Mouse (Mus musculus) CD4-positive, CD25-positive, alpha-beta regulatory T cell, adult 4 months (primary cell): ENCODE results near the gene Ucma. TPM values are rescaled to one million over a fixed set of nuclear protein-coding genes. Genes with fewer than 3 reads are reported as not detected.
"Not testable (repeated sequence)": the region's sequence is repeated elsewhere in the genome, so short reads cannot be mapped to it uniquely, and the experiment has no call there.

Experiments used
- ATAC-seq: one replicate; pipeline ENCODE4 v1.8.0; 2017
- polyA plus RNA-seq, 2 experiments: library from polyadenylated mRNA; unstranded; fragments of 100-300 nt; shearing (Covaris generic); gene quantifications; one replicate each; pipeline ENCODE4 v1.2.1; 2017

Ucma gene
- not detected for polyA plus RNA-seq

DNA sequence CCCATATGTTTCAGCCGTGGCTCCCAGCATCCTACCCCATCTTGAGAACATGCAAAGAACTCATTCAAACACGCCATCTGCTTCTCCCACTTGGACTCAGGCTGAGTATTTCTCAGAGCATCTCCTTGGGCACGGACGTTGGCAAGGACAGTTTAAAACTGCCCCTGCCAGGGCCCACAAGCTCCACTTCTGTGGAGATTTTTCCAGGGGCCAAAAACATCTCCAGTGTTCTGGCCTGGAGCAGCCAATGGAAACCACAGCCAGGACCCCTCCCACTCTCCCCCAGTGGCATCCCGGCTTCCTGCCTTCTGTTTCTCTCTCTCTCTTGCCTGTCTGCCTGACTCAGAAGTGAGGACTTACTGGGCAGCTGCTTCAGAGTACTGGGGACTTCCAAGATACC, at the start of gene Ucma:
Gene Ucma (plus strand): TSS at position 316 of the 400 bp plus-strand sequence.
- ATAC-seq: no peak

DNA sequence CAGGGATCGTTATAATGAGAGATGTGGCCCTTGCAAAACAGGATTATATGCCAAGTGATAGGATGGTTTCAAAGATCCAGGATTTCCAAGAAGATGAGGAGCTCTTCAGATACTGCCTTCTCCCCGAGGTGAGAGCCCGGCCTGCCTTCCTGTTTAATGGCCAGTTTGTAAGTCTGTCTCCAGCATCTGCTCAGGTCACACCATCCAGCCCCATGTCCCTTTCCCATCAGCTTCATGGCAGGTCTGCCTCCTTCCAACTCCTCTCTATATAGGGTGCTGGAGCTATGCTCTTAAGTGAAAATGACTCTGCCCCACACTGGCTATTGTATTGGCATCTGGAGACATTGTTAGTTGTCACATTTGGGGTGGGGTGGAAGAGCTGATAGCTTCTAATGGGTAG, 48.5 kb upstream of the Ucma start:
- no peak for ATAC-seq

DNA sequence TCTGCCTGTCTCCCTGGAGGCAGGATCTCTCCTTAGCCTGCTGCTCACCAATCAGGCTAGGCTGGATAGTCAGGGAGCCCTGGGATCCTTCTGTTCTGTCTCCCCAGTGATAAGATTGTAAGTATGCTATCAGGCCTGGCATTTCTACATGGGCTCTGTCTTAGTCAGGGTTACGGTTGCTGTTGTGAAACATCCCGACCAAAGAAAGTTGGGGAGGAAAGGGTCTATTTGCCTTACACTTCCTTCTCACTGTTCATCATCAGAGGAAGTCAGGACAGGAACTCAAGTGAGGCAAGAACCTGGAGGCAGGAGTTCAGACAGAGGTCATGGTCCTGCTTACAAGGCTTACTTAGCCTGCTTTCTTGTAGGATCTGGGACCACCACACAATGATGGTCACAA, 46.7 kb upstream of the Ucma start:
- ATAC-seq: no peak

DNA sequence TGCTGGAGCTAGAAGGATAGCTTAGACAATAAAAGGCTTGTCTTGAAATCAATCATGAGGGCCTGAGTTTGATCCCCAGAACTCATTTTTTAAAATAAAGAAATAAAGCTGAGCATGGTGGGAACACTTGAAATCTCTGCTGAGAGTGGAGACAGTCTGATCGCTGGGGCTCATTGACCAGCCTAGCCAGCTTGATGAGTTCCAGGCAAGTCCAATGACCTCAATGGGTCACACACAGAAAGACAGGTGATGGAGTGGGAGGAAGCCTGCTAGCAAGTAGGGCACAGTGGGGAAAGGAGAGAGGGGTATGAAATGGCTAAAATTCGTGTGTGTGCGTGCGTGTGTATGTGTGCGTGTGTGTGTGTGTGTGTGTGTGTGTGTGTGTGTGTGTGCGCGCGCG, 41.4 kb upstream of the Ucma start:
- no peak for ATAC-seq

DNA sequence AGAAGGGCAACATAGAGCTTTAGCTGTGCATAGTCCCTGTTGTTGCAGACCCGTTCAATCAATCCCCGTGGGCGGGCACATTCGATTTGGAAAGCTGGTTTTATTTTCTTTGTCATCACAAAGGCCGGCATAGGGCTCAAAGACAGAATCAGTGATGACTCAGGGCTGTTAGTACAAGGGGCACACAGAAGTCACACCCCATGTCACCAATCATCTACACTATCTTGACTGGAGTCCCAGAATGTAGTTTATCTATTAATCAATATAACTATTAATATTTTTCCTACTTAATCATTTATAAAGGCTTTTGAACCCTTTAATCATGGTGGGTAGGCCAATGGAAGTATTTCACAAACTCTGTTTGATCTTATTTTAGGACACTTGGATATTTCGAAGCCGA, 38.0 kb upstream of the Ucma start:
- no peak for ATAC-seq

DNA sequence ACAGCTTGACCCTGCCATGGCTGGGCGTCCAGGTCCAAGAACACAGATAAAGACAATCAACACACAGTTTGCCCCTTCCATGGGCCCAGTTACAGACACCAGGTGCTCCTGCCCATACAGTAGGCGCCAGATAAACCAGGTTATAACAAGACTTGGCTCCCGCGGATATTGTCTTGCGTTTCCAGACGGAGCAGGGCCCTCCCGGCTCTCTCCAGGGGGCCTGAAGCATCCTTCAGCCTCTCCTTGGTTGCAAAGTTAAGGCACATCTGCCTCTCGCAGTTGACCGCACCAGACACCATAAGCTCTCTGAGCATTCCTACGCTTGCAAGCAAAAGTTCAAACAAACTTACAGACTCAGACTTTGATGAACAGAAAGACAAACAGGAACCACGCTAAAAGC, 35.1 kb upstream of the Ucma start:
- no peak for ATAC-seq

- not testable (repeated sequence) for ATAC-seq
Observed at GRCm38 (mm10) chr2:4949691-4950090, 26.2 kb upstream of the Ucma start.

GRCm38 (mm10) chr2:4950986-4951385, 24.9 kb upstream of the Ucma start:
- ATAC-seq: no peak

DNA sequence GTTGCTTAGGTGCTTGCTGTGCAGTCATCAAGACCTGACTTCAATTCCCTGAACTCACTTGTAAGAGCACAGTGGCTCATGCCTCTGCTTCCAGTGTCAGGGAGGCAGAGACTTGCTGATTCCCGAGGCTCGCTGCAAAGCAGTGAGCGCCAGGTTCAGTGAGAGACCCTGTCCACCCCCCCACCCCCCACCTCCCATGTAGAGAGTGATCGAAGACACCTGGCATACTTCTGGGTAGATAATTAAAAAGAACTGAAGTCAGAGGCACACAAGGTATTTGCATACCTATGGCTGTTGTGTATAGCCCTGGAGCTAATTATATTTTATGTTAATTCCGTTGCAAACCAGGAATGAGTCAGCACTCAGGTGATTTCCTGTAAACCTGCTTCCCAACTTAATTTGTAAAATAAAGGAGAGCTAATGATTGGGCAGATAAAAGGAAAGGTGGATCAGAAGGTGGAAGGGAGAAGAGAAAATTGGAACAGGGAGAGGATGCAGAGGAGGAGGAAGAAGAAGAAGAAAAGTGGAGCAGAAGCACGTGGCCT, 21.6 kb upstream of the Ucma start:
- no peak for ATAC-seq

DNA sequence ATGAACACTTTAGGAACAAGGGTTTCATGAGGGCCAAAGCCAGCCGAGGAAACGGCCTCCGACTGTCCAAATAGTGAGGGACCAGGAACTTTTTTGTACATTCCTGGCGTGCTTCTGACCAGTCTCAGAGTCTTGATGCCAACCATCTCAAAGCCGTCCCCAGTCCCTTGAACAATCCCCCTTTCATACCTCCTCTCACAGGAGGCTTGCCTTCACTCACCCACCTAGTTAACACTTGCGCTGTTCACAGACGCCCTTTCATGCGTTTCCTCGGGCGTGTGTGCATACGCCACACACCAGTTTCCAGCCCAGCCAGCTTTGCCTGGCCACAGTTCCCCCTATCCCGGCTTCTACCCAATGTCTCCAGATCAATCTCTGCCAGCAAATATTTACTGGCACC, 17.9 kb upstream of the Ucma start:
- no peak for ATAC-seq

GRCm38 (mm10) chr2:4967806-4968205, 8.1 kb upstream of the Ucma start:
- no peak for ATAC-seq

DNA sequence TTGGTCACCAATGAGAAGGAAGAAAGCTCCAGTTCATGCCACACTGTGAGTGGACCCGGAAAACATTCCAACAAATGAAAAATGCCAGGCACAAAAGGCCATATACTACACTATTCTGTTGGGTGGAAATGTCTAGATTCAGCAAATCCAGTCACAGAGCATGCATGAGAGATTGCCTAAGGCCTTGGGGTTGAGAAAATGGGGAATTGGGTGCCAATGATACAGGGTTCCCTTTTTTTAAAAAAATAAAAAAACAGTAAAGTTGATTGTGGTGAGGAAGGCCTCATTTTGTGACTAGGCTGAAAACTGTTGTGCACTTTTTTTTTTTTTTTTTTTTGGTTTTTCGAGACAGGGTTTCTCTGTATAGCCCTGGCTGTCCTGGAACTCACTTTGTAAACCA, 6.8 kb upstream of the Ucma start:
- ATAC-seq: no peak

DNA sequence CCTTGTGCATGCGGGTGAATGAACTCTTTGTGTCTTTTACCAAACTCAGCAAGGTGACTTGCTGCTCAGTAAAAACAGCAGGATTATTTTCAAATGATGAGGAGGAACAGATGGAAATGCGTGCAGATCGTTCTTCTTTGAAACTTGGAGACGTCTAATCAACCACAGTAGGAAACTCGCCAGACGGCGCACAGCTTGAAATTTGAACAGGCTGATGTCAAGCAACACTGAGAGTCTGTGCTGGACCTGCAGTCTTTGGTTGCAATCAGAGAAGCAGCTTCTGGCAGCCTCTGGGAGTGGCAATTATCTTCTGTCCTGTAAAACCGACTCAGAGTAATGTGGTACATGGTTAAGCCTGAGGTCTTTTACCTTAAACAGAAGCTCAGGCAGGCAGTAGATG, 2.2 kb downstream of the Ucma start:
- ATAC-seq: no peak

DNA sequence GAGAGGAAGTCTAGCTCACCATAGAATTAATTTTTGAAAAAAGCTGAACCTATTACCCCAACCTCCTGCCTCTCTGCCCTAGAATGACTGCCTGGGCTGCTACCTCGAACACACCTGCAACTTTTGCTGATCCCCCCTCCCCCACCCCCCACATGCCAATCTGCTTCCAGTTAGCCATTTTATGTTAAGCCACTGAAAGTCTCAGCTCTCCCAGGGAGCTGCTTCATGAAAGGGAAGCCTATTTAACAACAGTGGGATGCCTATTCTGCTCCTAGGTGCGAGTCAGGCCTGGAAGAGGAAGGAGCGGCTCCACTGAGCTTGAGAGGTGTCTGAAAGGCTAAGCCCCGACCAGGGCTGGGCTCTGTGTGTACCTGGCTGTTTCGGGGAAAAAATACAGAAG, 8.1 kb downstream of the Ucma start:
- ATAC-seq: no peak

GRCm38 (mm10) chr2:4985000-4985399, 9.1 kb downstream of the Ucma start:
- no peak for ATAC-seq

DNA sequence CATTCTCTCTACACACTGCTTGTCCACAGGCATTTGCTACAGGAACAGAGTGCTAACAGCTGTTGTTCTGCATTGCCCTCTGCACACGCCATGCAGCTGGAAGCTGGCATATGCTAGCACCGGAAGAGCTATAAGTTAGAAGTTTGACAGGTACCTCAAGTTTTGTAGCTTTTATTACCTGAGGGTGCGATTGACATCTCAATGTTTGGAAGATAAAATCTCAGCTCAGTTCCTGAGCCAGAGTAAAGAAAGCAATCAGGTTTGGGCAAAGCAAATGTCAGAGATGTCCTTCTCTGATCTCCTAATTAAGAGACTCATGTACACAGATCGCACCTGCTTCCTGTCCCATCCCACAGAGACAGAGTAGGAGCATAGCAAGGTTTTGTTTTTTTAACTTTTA, 10.9 kb downstream of the Ucma start:
- no peak for ATAC-seq

DNA sequence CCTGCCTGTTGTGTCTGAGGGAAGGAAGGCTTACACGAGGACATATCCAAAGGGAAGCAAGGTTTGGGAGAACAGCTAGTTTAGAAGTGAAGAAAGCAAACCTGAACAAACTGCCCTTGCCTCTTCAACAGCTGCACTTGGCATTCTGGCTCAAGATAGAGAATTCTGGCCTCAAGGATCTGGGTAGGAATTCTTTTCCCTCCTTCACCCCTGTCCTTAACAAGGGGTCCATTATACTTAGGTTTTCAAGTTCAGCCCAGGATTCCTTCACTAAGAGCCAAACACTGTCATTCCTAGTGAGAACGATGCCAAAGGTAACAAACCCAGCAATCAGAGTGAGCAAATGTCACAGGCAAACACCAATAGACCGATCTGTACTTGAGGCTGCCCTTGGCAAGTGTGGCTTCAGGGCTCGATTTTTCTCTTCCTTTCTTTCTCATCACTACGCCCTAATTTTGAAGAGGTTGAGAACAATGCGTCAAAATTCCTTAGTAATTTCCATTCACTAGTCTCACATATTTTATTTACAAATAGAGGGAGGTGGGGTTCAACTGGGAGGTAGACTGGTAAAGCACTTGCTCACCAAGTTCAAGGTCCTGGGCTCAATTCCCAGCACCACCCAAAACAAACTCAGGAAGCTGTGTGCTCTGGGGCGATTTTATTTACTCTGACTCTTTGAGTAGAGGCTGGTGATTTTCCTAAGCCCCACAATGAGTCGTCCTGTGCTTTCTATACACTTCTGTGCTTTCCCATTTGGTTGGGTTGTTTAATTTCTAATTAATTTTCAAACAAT, 11.7 kb downstream of the Ucma start:
- ATAC-seq: no peak

DNA sequence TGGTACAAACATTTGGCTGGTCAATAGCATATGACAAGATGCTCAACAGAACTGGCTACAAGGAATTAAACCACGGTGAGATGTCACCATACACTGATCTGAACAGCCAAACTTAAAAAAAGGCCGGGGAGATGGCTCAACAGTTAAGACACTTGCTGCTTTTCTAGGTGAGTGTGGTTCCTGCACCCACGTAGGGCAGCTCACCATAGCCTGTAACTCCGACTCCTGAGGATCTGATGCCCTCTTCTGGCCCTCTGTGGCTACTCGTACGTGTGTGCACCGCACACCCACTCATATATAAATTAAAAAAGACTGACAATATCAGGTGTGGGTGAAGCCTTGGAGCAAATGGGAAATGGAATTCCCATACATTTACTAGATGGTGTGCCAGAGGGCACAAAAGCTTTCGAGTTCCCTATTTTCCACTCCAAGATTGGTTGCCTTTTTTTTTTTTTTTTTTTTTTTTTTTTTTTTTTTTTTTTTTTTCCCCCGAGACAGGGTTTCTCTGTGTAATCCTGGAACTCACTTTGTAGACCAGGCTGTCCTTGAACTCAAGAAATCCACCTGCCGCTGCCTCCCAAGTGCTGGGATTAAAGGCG, 13.0 kb downstream of the Ucma start:
- ATAC-seq: no peak

GRCm38 (mm10) chr2:4993584-4993983, 17.7 kb downstream of the Ucma start:
- no peak for ATAC-seq

DNA sequence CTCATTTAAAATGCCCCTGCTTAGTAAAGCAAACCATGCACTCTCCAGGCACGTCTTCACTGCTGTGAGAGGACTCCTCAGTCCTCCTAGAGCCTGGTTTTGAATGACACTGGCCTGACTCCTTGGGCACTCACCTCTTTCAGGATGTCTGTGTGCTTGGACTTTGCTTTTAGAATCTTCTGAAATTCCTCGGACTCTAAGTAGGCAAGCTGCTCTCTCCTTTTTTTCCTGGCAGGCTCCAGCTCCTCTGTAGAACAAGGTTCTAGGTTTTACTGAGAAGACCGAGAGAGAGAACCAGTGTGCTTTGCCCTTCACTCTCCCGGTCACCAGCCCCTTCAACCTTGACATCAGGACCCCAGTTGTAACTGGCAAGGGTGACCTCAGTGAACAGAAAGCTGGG, 18.5 kb downstream of the Ucma start:
- no peak for ATAC-seq

- ATAC-seq: no peak
Observed at GRCm38 (mm10) chr2:4995646-4996045, 19.7 kb downstream of the Ucma start.

- no peak for ATAC-seq
Observed at GRCm38 (mm10) chr2:4996421-4996824, 20.5 kb downstream of the Ucma start.

DNA sequence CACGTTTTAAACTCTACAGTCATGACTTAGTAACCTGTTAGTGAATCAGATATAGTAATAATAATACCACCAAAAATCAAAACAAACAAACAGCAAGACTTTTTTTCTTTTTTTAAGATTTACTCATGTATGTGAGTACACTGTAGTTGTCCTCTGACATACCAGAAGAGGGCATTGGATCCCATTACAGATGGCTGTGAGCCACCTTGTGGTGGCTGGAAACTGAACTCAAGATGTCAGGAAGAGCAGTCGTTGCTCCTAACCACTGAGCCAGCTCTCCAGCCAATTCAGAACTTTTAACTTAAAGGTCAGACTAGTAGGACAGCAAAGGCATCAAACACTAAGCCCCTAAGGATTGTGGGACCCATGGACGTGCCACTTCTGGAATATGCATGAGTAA, 23.0 kb downstream of the Ucma start:
- ATAC-seq: no peak

DNA sequence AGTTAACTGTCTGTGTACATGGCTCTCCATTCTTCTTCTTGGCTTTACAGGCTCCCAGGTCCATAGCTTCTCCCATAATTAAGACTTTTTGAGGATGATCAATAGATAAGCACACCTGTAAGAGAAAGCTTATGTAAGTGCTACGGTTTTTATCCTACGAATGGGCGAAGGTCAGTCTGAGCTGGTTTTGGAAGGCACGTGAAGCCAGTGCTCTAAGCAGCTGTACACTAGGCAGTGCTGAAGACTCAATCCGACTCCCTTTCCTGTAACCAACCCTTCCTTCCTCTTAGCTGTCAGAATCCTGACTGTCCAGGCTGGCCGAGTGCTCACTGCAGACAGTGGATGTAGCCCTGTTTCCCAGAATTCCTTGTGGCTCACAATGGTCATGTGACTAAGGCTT, 25.3 kb downstream of the Ucma start:
- ATAC-seq: no peak
